In the genomic region with DNA sequence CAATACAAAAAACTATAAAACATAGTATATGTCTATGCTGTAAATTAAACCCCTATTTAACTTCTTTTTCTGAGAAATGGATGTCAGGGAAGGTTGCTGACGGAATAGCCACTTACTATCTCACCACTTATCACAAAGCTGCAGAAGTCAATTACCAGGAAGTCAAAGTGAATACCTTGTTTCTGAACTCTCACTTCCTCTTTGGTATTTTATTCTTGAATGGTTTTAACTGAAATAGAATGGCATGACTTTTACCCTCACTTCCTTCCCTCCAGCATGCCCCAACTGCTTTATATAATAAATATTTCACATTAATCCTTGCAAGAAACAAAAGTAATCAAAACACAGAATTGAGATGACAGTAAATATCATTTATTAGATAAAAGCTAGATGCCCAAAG, we compare ENCODE assay signal across 26 mouse cellular contexts. TPM values are rescaled to one million over a fixed set of nuclear protein-coding genes. Genes with fewer than 3 reads are reported as not detected.
DNase-seq lines count a peak whose midpoint lies in the region; ATAC-seq and TF ChIP-seq lines count a peak whose summit lies in the region.
"Had no signal": no experiment of that assay in that cellular context is flagged by ENCODE, and none has a peak within 500 bp of the region (broad histone marks: within the 10 kb centered on the region; RNA-seq: fewer than 3 reads in every experiment).

No protein-coding gene starts in this region.

- no peak for TF ChIP-seq CTCF in CH12.LX (conservative IDR thresholded peaks at IDR 0.05 in 1 of 2, IDR thresholded peaks at IDR 0.05 in 1 of 2; ENCODE audit: low read depth in 2 of 2, low read length in 2 of 2)
- no peak for TF ChIP-seq CTCF in bone marrow, adult 2 months (IDR thresholded peaks at IDR 0.05; ENCODE audit: control insufficient read depth, insufficient read depth, low read length)
- no peak for TF ChIP-seq CTCF in thymus, adult 2 months (IDR thresholded peaks at IDR 0.05; ENCODE audit: borderline replicate concordance, control insufficient read depth, extremely low read depth, insufficient read depth, low read length, poor library complexity)

- in situ Hi-C loops in CH12.LX (cut with MboI; ENCODE audit: low pct_ligation_motif_present, low pct_unique_long_range_greater_than_20kb, low sequenced_read_pairs), result no loop called here

- H3K4me3 ChIP-seq in CH12.LX (replicated peaks in 1 of 3; ENCODE audit: low read depth in 2 of 3, low read length in 2 of 3, poor library complexity in 1 of 3), result no peak overlapping the region
- H3K4me3 ChIP-seq in bone marrow, adult 2 months (replicated peaks; ENCODE audit: control insufficient read depth, low read depth, low read length), result peak overlapping the region; percentile 65
- H3K4me3 ChIP-seq in megakaryocyte, embryonic 14.5 days (replicated peaks), result peak overlapping the region; percentile 47
- H3K4me3 ChIP-seq in thymus, adult 2 months (ENCODE audit: control insufficient read depth, insufficient read depth, low read length), result no peak overlapping the region
- H3K4me3 ChIP-seq: heart, embryonic 15.5 days; midbrain, embryonic 13.5 days had no signal

- DNase-seq in CH12.LX (ENCODE audit: extremely low read depth), result peak; percentile 66
- no peak for DNase-seq in cerebellum, postnatal 36 days
- no peak for DNase-seq in yolk sac, embryonic 10.5 days (ENCODE audit: low spot score)
- no peak for DNase-seq in thymus, adult 2 months
- DNase-seq: adrenal gland, postnatal 14 days; cerebellum, adult 9-11 months; kidney, adult 8-10 months; kidney, postnatal 36 days; lung, postnatal 36 days; retina, postnatal 1 day had no signal

- TF ChIP-seq POLR2A in CH12.LX (IDR thresholded peaks at IDR 0.05; ENCODE audit: low read depth, low read length), result no peak
- TF ChIP-seq POLR2A in bone marrow, adult 2 months (IDR thresholded peaks at IDR 0.05; ENCODE audit: borderline replicate concordance, control insufficient read depth, low read depth, low read length), result no peak
- TF ChIP-seq POLR2A in thymus, adult 2 months (IDR thresholded peaks at IDR 0.05; ENCODE audit: control insufficient read depth, extremely low read depth, insufficient read depth, low read length, poor library complexity), result no peak

- no peaks in the 10 kb centered on the region for H3K36me3 ChIP-seq in CH12.LX (replicated peaks in 1 of 2; ENCODE audit: control insufficient read depth in 1 of 2, insufficient read depth in 1 of 2, low read length in 1 of 2)
- H3K36me3 ChIP-seq in megakaryocyte, embryonic 14.5 days (replicated peaks; ENCODE audit: low read length), result no peaks in the 10 kb centered on the region
- no peaks in the 10 kb centered on the region for H3K36me3 ChIP-seq in thymus, adult 2 months (ENCODE audit: control insufficient read depth, insufficient read depth, low read length)
- H3K36me3 ChIP-seq: heart, embryonic 15.5 days; midbrain, embryonic 13.5 days had no signal

- TF ChIP-seq RAD21 in CH12.LX (IDR thresholded peaks at IDR 0.05; ENCODE audit: low read depth, low read length), result no peak

- no peak overlapping the region for H3K27ac ChIP-seq in CH12.LX (ENCODE audit: insufficient read depth, low read depth)
- H3K27ac ChIP-seq in bone marrow, adult 2 months (ENCODE audit: control insufficient read depth, insufficient read depth, low read depth, low read length, poor library complexity), result peak overlapping the region; percentile 94
- H3K27ac ChIP-seq in thymus, adult 2 months (ENCODE audit: control insufficient read depth, insufficient read depth, low read length), result no peak overlapping the region
- H3K27ac ChIP-seq: heart, embryonic 15.5 days; midbrain, embryonic 13.5 days had no signal

- peak; percentile 55 to 78 for ATAC-seq in hematopoietic stem cell, adult 5-6 weeks (replicated peaks in 1 of 2; ENCODE audit: insufficient read depth in 1 of 2, low FRiP score in 2 of 2, low TSS enrichment in 1 of 2, low read depth in 1 of 2, poor library complexity in 2 of 2, severe bottlenecking in 2 of 2)
- ATAC-seq: activated CD4-positive, CD25-positive, alpha-beta regulatory T cell, adult 4 months; forebrain, embryonic 14.5 days; midbrain, embryonic 13.5 days; Patski had no signal

- WGBS in bone marrow, adult 2 months, result 0% methylated on average over 1 of the region's 1 CpGs
- 24% methylated on average over 1 of the region's 1 CpGs for WGBS in thymus, adult 2 months

- H3K27me3 ChIP-seq in CH12.LX (replicated peaks), result no peaks in the 10 kb centered on the region
- no peaks in the 10 kb centered on the region for H3K27me3 ChIP-seq in megakaryocyte, embryonic 14.5 days (replicated peaks)
- no peaks in the 10 kb centered on the region for H3K27me3 ChIP-seq in thymus, adult 2 months (ENCODE audit: control insufficient read depth, insufficient read depth, low read length)
- H3K27me3 ChIP-seq: heart, embryonic 15.5 days; midbrain, embryonic 13.5 days; Patski had no signal

- TF ChIP-seq EP300 in CH12.LX (IDR thresholded peaks at IDR 0.05; ENCODE audit: low read length), result peak; percentile 90

- dilution Hi-C loops in CH12.LX (cut with MboI; ENCODE audit: extremely low pct_ligation_motif_present, extremely low pct_unique_long_range_greater_than_20kb, low sequenced_read_pairs), result no loop called here

- peaks cover 2 to 53% of the 10 kb centered on the region in 2 experiments; a peak in 3 of 4 replicates for H3K4me1 ChIP-seq in CH12.LX (ENCODE audit: control insufficient read depth in 1 of 2, insufficient read depth in 2 of 2)
- no peaks in the 10 kb centered on the region; the same call in 1 of the 2 replicates for H3K4me1 ChIP-seq in bone marrow, adult 2 months (ENCODE audit: control insufficient read depth, insufficient read depth, low read length)
- H3K4me1 ChIP-seq in megakaryocyte, embryonic 14.5 days, result peaks cover 45% of the 10 kb centered on the region
- no peaks in the 10 kb centered on the region for H3K4me1 ChIP-seq in thymus, adult 2 months (replicated peaks; ENCODE audit: control insufficient read depth, insufficient read depth, low read length)
- H3K4me1 ChIP-seq: heart, embryonic 15.5 days; midbrain, embryonic 13.5 days had no signal

- no peaks in the 10 kb centered on the region for H3K9me3 ChIP-seq in CH12.LX (replicated peaks; ENCODE audit: low read length)
- no peaks in the 10 kb centered on the region for H3K9me3 ChIP-seq in megakaryocyte, embryonic 14.5 days
- H3K9me3 ChIP-seq: heart, embryonic 15.5 days; midbrain, embryonic 13.5 days had no signal

- no peak overlapping the region for H3K9ac ChIP-seq in CH12.LX (ENCODE audit: insufficient read depth, low read depth)
- H3K9ac ChIP-seq: heart, embryonic 15.5 days; midbrain, embryonic 13.5 days had no signal

- H3K4me2 ChIP-seq in CH12.LX (ENCODE audit: insufficient read depth, low read depth, poor library complexity, severe bottlenecking), result no peak overlapping the region
- H3K4me2 ChIP-seq: heart, embryonic 15.5 days; midbrain, embryonic 13.5 days had no signal

- H3K79me2 ChIP-seq in CH12.LX (replicated peaks; ENCODE audit: control insufficient read depth, extremely low read depth, insufficient read depth, poor library complexity, severe bottlenecking), result no peaks in the 10 kb centered on the region

TF ChIP-seq in CH12.LX, 34 proteins besides CTCF, POLR2A, EP300 and RAD21 (continues in another document):
- TF ChIP-seq ELF1 (IDR thresholded peaks at IDR 0.05; ENCODE audit: low read depth, low read length), result peak; percentile 42; the same call in 1 of the 2 replicates

RNA-seq across cellular contexts. Expression of a gene that starts 1.6 kb away (rescaled TPM):
- total RNA-seq in CH12.LX (2012; rRNA removed) (0.42 TPM in 1 of 2 replicates, not detected in the other), CH12.LX (2014; rRNA removed) (5.6 and 6.0 TPM in 2 replicates)
- polyA plus RNA-seq in CH12.LX (2012; ENCODE audit: insufficient read length, low read depth), result 4.3 and 4.6 TPM in 2 replicates
- 16,360 and 37,491 TPM in 2 replicates for polyA plus RNA-seq in bone marrow, adult 2 months (2011; ENCODE audit: insufficient read depth, insufficient read length, low replicate concordance, missing spikeins)
- total RNA-seq in hematopoietic stem cell, adult 5-6 weeks (2017), result 14.9 and 19.7 TPM in 2 replicates
- polyA plus RNA-seq in megakaryocyte, embryonic 14.5 days (2012; ENCODE audit: insufficient read depth, low replicate concordance), result 492 and 1,761 TPM in 2 replicates
- 168 and 261 TPM in 2 replicates for polyA plus RNA-seq in thymus, adult 2 months (2012; rRNA removed)
- polyA plus RNA-seq: Patski had no signal

RNA-seq across cellular contexts. Expression of a gene that starts 15.7 kb away (rescaled TPM):
- 0.80 TPM in 1 of 2 replicates, not detected in the other for total RNA-seq in CH12.LX (2012; rRNA removed)
- not detected in 2 replicates for total RNA-seq in CH12.LX (2014; rRNA removed)
- polyA plus RNA-seq in CH12.LX (2012; ENCODE audit: insufficient read length, low read depth), result 5.5 and 5.7 TPM in 2 replicates
- polyA plus RNA-seq in bone marrow, adult 2 months (2011; ENCODE audit: insufficient read depth, insufficient read length, low replicate concordance, missing spikeins), result 44,806 and 110,365 TPM in 2 replicates
- 47.4 and 80.7 TPM in 2 replicates for total RNA-seq in hematopoietic stem cell, adult 5-6 weeks (2017)
- 423 and 663 TPM in 2 replicates for polyA plus RNA-seq in megakaryocyte, embryonic 14.5 days (2012; ENCODE audit: insufficient read depth, low replicate concordance)
- polyA plus RNA-seq in thymus, adult 2 months (2012; rRNA removed), result 1,784 and 2,649 TPM in 2 replicates
- polyA plus RNA-seq: Patski had no signal

RNA-seq across cellular contexts. Expression of a gene that starts 20.6 kb away (rescaled TPM):
- total RNA-seq in CH12.LX (2012; rRNA removed), result not detected in 2 replicates
- total RNA-seq in CH12.LX (2014; rRNA removed), result not detected in 2 replicates
- not detected in 2 replicates for polyA plus RNA-seq in CH12.LX (2012; ENCODE audit: insufficient read length, low read depth)
- 0.25 TPM in 1 of 2 replicates, not detected in the other for polyA plus RNA-seq in bone marrow, adult 2 months (2011; ENCODE audit: insufficient read depth, insufficient read length, low replicate concordance, missing spikeins)
- total RNA-seq in hematopoietic stem cell, adult 5-6 weeks (2017), result not detected in 2 replicates
- not detected in 2 replicates for polyA plus RNA-seq in megakaryocyte, embryonic 14.5 days (2012; ENCODE audit: insufficient read depth, low replicate concordance)
- not detected in 2 replicates for polyA plus RNA-seq in thymus, adult 2 months (2012; rRNA removed)
- total RNA-seq: adrenal gland, postnatal 14 days; gastrocnemius, postnatal 4 days; layer of hippocampus, postnatal 14 days; left cerebral cortex, postnatal 14 days; liver, adult 2 months had no signal
- polyA plus RNA-seq: activated CD4-positive, CD25-positive, alpha-beta regulatory T cell, adult 4 months; forebrain, embryonic 14.5 days; heart, embryonic 15.5 days; hindbrain, embryonic 11.5 days; liver, adult 2 months; midbrain, embryonic 13.5 days; neural tube, embryonic 14.5 days; Patski; stomach, embryonic 14.5 days; thymus, postnatal 0 days had no signal

RNA-seq across cellular contexts. Expression of a gene that starts 28.1 kb away (rescaled TPM):
- not detected in 2 replicates for total RNA-seq in CH12.LX (2012; rRNA removed)
- total RNA-seq in CH12.LX (2014; rRNA removed), result not detected in 2 replicates
- not detected in 2 replicates for polyA plus RNA-seq in CH12.LX (2012; ENCODE audit: insufficient read length, low read depth)
- not detected in 2 replicates for polyA plus RNA-seq in bone marrow, adult 2 months (2011; ENCODE audit: insufficient read depth, insufficient read length, low replicate concordance, missing spikeins)
- not detected in 2 replicates for total RNA-seq in hematopoietic stem cell, adult 5-6 weeks (2017)
- not detected in 2 replicates for polyA plus RNA-seq in megakaryocyte, embryonic 14.5 days (2012; ENCODE audit: insufficient read depth, low replicate concordance)
- not detected in 2 replicates for polyA plus RNA-seq in thymus, adult 2 months (2012; rRNA removed)
- total RNA-seq: adrenal gland, postnatal 14 days; gastrocnemius, postnatal 4 days; layer of hippocampus, postnatal 14 days; left cerebral cortex, postnatal 14 days; liver, adult 2 months had no signal
- polyA plus RNA-seq: activated CD4-positive, CD25-positive, alpha-beta regulatory T cell, adult 4 months; forebrain, embryonic 14.5 days; heart, embryonic 15.5 days; hindbrain, embryonic 11.5 days; liver, adult 2 months; midbrain, embryonic 13.5 days; neural tube, embryonic 14.5 days; Patski; stomach, embryonic 14.5 days; thymus, postnatal 0 days had no signal

RNA-seq across cellular contexts. Expression of a gene that starts 30.8 kb away (rescaled TPM):
- total RNA-seq in CH12.LX (2012; rRNA removed), result not detected in 2 replicates
- total RNA-seq in CH12.LX (2014; rRNA removed), result 0.95 TPM in 1 of 2 replicates, not detected in the other
- polyA plus RNA-seq in CH12.LX (2012; ENCODE audit: insufficient read length, low read depth), result not detected in 2 replicates
- polyA plus RNA-seq in bone marrow, adult 2 months (2011; ENCODE audit: insufficient read depth, insufficient read length, low replicate concordance, missing spikeins), result 1.6 TPM in 1 of 2 replicates, not detected in the other
- total RNA-seq in hematopoietic stem cell, adult 5-6 weeks (2017), result not detected in 2 replicates
- polyA plus RNA-seq in megakaryocyte, embryonic 14.5 days (2012; ENCODE audit: insufficient read depth, low replicate concordance), result not detected in 2 replicates
- 0.66 and 0.77 TPM in 2 replicates for polyA plus RNA-seq in thymus, adult 2 months (2012; rRNA removed)
- total RNA-seq: adrenal gland, postnatal 14 days; gastrocnemius, postnatal 4 days; layer of hippocampus, postnatal 14 days; left cerebral cortex, postnatal 14 days; liver, adult 2 months had no signal
- polyA plus RNA-seq: activated CD4-positive, CD25-positive, alpha-beta regulatory T cell, adult 4 months; liver, adult 2 months; Patski had no signal

Comparison
In these comparisons a context has a peak if more than half of its experiments do, and no peak if none do; other contexts are left out.
1. H3K4me3 ChIP-seq: peak in bone marrow, adult 2 months (single experiment) and megakaryocyte, embryonic 14.5 days (single experiment); none in CH12.LX (0 of 3) and thymus, adult 2 months (single experiment).
2. RNA of a gene that starts 1.6 kb away (polyA plus RNA-seq): 16,360 to 37,491 TPM in bone marrow, adult 2 months, 492 to 1,761 TPM in megakaryocyte, embryonic 14.5 days and 168 to 261 TPM in thymus, adult 2 months; 4.3 to 4.6 TPM in CH12.LX; every median in the first group is over 10 times any median in the second.
3. RNA of a gene that starts 15.7 kb away (polyA plus RNA-seq): 44,806 to 110,365 TPM in bone marrow, adult 2 months, 1,784 to 2,649 TPM in thymus, adult 2 months and 423 to 663 TPM in megakaryocyte, embryonic 14.5 days; 5.5 to 5.7 TPM in CH12.LX; every median in the first group is over 10 times any median in the second.